Mouse (Mus musculus) right cerebral cortex, adult 2 months (tissue): ENCODE results near the gene Olfr1054.
"Not testable (repeated sequence)": the region's sequence is repeated elsewhere in the genome, so short reads cannot be mapped to it uniquely, and the experiment has no call there.

Source experiments
- DNase-seq, 2 experiments: peaks; one replicate each; pipeline ENCODE4 v3.0.0; 2021 to 2022; ENCODE audit warnings: low spot score in 2 of 2

The Olfr1054 gene

DNA sequence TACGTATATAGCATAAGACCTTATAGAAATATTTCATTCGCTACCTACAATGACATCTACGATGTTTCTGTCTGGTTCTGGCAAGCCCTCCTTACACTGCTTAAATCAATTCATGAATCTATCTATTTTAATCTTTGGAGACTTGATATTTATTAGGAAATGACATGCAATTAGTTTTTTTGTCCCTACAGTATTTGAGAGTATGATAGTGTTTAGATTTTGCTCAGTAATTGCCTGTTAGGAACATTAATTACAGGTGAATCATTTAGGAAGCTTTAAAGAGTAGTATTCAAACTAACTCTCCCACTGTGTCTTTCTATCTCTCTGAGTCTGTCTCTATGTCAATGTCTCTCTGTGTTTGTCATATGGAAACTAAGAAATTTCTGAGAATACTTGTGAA, at the start of gene Olfr1054:
Gene Olfr1054 (minus strand): TSS at position 101 of the 400 bp plus-strand sequence.
- DNase-seq: no peak

DNA sequence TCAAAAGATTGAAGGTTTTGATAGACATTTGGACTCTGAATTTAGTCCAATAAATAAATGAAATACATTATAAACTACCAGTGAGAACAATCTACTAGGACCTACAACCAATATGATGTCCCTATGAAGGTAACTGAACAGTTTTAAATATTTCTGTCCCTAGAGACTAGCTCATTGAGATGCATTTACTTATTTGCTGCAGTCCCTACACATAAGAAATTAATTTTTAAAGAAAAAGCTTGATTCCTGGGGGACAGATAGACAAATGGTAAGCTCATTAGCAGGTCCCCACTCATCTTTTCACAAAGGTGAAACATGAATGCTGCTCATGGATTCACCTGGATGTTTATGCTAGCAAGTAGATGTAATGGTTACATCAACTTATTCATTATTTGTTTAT, 43.1 kb upstream of the Olfr1054 start, which contains the start of gene Olfr1057:
Gene Olfr1057 (minus strand): TSS at position 101 of the 400 bp plus-strand sequence.
- no peak for DNase-seq

DNA sequence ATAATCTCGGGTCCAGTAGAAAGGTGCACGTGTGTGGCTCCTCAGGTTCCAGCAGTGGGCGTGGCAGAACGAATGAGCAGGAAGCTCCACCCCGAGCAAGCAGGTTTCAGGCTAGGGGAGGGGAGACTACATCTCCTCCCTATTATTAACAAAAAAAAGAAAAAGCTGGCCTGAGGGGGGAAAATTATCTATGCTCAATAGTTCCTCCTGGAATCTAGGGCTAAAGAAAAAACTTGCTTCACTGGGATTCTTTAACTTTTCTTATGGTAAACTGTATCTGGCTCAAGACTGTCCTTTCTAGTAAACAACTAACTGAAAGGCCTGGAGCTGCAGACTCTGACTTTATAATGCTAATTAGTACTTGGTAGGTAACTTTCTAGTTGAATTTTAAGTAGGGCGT, 31.1 kb upstream of the Olfr1054 start:
- not testable (repeated sequence) for DNase-seq

DNA sequence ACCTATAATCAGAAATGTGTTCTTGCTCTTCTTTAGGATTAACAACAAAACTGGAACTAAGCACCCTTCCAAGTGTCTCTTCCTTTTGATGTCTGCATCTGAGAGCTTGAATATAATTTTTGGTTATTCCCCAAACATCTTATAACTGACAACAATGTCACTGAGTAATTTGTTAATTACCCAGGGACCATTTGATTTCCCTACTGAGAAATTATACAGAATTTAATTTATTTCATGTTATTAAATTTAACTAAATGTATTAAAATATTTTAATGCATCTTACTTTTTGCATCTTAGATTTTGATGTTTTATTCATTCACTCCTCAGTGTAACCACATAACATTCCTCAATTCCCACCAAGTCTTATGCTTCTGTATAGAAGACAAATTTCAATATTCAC, 27.1 kb upstream of the Olfr1054 start, which contains the start of gene Olfr1056:
Gene Olfr1056 (minus strand): TSS at position 101 of the 400 bp plus-strand sequence.
- DNase-seq: no peak

DNA sequence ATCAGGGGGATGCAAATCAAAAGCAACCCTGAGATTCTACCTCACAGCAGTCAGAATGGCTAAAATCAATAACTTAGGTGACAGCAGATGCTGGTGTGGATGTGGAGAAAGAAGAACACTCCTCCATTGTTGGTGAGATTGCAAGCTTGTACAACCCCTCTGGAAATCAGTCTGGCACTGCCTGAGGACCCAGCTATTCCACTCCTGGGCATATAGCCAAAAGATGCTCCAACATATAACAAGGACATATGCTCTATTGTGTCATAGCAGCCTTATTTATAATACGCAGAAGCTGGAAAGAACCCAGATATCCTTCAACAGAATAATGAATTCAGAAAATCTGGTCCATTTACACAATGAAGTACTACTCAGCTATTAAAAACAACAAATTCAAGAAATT, 16.5 kb upstream of the Olfr1054 start:
- DNase-seq: not testable (repeated sequence)

DNA sequence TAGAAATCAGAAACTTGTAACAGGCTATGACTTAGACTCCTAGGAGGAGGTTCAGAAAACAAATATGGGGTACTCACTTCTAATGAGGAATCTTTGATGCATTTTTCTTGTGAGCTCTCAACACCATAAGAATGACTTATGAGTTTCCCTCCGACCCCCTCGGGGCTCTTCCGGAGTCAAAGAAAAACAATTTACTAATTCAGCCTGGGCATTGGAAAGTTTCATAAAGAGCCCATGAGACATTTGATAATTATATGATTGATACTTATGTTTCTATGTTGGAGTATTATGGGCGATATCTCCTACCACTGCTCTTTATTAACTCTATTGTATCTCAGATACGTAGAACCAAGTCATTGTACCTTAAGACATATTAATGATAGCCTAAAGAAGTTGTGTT, 15.0 kb upstream of the Olfr1054 start, which contains the start of gene Olfr1055:
Gene Olfr1055 (minus strand): TSS at position 101 of the 400 bp plus-strand sequence.
- no peak for DNase-seq

DNA sequence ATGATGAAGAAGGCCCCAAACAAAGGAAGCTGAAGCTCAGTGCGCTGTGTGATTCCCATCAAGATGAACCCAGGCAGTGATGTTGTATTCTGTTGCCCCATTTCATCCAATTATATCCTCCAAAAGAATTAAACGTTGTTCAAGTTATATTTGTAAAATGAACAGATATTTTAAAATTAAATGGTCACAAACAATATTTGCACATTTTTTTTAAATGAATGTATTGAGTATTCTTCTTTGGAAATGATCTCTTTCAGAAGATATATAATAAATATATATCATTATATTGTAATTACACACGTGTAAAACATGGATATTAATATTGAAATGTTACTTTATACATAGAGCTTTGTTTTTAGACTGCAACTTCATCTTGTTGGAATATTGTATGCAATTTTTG, 20.0 kb downstream of the Olfr1054 start, which contains the start of gene Olfr1053:
Gene Olfr1053 (minus strand): TSS at position 101 of the 400 bp plus-strand sequence.
- no peak for DNase-seq

DNA sequence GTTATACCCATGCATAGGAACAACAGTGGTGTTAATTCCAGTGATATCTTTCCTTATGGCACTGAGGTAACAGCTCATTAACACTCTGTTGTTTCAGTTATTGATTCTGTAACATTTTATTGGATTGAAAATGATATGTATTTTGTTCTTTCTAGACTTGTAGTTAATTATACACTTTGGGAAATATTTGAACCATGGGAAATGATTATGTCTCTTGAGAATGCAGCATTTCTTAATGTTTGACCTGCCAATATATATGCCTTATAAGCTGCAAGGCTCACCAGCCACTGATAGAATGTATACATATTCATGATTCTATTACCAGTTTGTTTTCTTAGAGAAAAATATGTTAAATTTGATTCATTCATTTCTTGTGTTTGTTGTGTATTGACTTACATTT, 43.1 kb downstream of the Olfr1054 start, which contains the start of gene Olfr1052:
Gene Olfr1052 (plus strand): TSS at position 301 of the 400 bp plus-strand sequence.
- DNase-seq: no peak
